Mouse (Mus musculus) cortical plate, adult 2 months (tissue): ENCODE results near the gene Gsto2.

Experiments
- CTCF ChIP-seq: fragments of 200-500 bp; IDR thresholded peaks from 2 replicates; pipeline ENCODE4 v1.5.1; 2011; ENCODE audit warnings: mild to moderate bottlenecking, control low read depth, low read length; ENCODE audit not compliant: insufficient read depth; ENCODE audit errors: extremely low read depth
- POLR2A ChIP-seq: fragments of 200-500 bp; IDR thresholded peaks from 2 replicates; pipeline ENCODE4 v1.6.1; 2011; ENCODE audit warnings: mild to moderate bottlenecking, low read length, control low read depth; ENCODE audit not compliant: insufficient read depth; ENCODE audit errors: extremely low read depth

- TF ChIP-seq CTCF (no peak), POLR2A (no peak)
These were observed 35.2 kb downstream of the Gsto2 start for GRCm38 (mm10) chr19:47900558-47900957.
